Mouse (Mus musculus) liver, adult (tissue): ENCODE measurements around the gene Spop.
A peak's percentile ranks its signal among the peaks of the same experiment; 100 is the strongest.

Source experiments
- GATA4 ChIP-seq: IDR thresholded peaks from 2 replicates; pipeline ENCODE4 v1.6.1; 2014; ENCODE audit warnings: mild to moderate bottlenecking, low read length; ENCODE audit not compliant: insufficient replicate concordance

The Spop gene

GRCm38 (mm10) chr11:95402196-95402595, 11.7 kb upstream of the Spop start:
- TF ChIP-seq GATA4: no peak

DNA sequence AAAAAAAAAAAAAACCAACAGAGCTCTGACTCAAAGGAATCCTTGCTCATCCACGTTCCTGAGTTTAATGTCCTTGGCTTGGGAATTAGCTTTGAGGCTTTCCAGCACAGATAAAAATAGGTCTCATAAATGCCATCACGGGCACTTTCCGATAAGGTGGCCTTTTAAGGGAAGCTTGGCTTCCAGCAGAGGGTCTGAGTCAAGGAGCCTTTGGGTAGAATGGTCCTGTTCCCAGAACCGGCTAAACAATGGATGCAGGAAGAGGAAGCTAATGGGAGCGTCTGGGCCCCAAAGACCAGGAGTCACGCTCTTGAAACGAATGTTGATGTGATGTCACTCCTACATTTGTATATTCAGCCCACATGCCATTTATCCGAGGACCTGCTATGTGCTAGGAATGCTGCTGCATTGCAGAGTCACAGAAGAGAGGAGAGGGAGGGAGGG, 11.2 kb upstream of the Spop start:
- no peak for TF ChIP-seq GATA4

DNA sequence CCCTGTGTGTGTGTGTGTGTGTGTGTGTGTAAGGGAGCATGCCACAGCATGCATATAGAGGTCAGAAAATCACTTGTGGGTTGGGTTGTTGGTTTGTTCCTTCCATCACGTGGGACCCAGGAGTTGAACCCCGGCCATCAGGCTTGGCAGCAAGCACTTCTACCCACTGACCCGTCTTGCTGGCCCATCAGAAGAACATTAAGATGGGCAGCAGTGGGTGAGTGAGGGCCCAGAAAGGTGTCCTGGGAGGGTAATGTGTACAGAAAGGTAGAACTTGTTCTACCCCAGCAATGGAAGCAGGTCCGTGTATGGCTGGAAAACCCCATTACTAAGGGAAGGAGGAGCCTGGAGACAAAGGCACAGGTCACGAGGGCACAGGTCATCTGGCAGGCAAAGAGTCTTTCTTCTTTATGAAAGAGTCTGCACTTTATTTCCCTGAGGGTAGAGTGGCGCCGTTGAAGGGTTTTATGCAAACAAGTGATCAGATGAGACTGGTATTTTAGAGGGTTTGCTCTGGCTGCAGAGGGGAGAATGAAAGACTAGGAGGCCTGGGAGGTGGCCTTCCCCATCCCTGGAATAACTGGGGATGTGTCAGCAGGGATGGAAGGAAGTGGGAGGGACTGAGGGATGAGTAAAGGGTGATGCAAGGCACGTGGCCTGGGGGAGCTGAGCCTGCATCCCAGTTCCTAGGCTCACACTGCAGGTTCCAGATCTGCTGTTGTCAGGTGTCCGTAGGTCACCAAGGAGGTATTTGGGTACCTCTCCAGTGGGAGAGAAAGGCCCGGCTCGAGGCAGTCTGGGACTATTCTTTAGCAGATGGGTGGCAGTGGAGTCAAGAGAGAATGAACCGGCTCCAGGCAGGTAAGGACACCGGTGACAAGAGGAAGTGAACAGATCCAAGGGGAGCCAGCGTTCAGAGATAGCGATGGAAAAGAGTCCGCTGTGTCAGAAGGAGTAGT, 10.2 kb upstream of the Spop start:
- no peak for TF ChIP-seq GATA4

- no peak for TF ChIP-seq GATA4
Observed at GRCm38 (mm10) chr11:95405771-95406170, 8.1 kb upstream of the Spop start.

- no peak for TF ChIP-seq GATA4
Observed at GRCm38 (mm10) chr11:95409450-95410112, 4.3 kb upstream of the Spop start.

GRCm38 (mm10) chr11:95411453-95412013, 2.3 kb upstream of the Spop start:
- TF ChIP-seq GATA4: no peak

GRCm38 (mm10) chr11:95412615-95413014, 1.3 kb upstream of the Spop start:
- 0 out of 2 replicates have a peak, but pooled peaks have one; percentile 9 for TF ChIP-seq GATA4

DNA sequence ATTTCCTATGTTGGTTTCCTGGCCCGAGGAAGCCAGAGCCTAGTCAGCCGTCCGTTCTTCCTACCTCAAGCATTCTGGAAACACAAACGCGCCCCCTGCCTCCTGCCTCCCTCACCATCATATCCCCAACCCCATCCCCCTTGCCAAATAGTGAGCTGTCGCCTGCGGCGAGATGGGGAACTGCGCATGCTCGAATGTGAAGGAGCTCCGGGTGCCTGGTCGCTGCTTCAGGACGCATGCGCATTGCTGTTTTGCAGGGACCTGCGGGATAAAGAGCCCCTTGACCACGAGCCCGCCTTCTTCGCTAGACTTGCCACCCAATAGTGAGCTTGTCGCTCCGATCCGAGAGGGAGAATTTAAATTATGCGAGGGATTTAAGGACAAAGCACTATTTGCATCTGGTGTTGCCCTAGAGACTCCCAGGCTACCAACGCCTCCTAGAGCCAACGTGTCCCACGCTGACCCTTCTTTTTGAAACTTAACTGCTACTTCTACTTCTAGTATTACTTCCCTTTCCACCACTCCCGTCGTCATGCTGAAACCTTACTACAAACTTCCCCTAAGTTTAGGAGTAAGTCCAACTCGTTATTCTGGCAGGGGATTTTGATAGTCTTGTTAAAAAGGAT, 769 bp downstream of the Spop start:
- TF ChIP-seq GATA4: no peak

DNA sequence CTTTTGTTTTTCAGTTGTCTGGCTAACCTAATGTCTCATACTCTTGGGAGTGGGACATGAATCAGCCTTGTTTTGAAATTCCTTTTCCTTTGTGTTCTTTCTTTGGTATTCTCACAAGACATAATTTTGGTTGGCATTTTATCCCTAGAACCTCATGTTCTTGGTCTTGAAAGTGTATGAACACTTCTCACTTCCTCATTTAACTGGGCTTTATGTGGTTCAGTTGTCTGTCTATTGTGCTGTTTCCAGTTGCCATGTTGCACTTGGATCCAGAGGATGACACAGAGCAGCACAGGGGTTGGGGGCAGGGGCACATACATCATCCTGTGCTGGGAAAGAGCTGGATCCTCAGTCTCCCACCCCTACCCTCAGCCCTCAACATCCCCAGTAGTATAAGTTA, 2.1 kb downstream of the Spop start:
- no peak for TF ChIP-seq GATA4

- no peak for TF ChIP-seq GATA4
Observed at GRCm38 (mm10) chr11:95417341-95417740, 3.5 kb downstream of the Spop start.

DNA sequence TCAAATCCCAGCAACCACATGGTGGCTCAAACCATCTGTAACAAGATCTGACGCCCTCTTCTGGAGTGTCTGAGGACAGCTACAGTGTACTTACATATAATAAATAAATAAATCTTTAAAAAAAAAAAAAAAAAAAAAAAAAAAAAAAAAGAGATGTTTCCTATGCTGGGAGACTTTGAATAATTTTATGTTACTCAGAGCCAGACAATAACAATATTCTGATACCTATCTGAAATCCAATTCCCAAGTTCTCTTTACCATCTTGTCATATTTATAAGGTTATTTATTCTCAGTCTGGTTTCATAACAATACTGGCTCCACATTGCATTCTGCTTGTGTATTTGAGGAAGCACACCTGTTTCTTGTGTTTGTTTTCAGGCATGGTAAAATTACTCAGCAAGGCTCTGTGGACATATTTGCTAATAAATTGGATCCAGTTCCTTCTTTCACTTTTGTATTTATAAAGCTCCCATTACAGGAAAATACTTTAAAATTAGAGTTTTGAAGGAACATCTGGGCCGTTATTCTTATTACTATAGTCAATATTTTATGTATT, 7.1 kb downstream of the Spop start:
- TF ChIP-seq GATA4: no peak

DNA sequence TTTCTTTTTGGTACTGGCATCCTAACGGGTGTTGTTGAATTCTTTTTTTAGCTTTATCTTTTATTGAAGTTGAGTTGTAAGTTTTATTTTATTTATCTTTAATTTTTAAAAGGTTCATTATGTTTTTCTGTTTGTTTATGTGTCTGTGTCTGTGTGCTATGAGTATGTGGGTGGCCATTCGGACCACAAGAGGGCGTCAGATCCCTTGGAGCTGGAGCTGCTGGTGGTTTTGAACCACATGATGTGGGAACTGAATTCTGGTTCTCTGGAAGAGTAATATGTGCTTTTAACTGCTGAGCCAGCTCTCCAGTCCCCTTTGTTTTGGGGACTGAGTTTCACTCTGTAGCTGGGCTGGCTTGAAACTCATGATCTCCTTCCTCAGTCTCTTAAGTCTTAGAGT, 9.6 kb downstream of the Spop start:
- TF ChIP-seq GATA4: no peak

GRCm38 (mm10) chr11:95431344-95431743, 17.5 kb downstream of the Spop start:
- TF ChIP-seq GATA4: no peak; the same call in 1 of the 2 replicates

GRCm38 (mm10) chr11:95432194-95432593, 18.3 kb downstream of the Spop start:
- TF ChIP-seq GATA4: no peak

DNA sequence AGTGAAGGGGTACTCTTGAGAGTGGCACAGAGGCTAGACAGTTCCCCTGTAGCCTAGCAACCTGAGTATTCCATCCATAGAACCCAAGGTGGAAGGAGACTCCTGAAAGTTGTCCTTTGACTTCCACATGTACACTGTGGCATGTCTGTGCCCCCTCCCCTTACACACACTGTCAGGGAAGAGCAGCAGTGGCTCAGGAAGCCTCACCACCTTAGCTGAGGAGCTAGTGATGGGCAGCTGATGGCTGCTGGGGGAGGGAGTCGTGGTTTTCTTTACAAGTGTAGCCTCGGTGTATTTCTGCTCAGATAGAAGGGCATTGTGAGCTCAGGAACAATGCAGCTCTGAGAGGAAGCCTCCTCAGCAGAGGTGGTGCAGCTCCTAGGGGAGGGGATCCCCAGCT, 31.5 kb downstream of the Spop start:
- no peak for TF ChIP-seq GATA4
